In genomic region chr4:49059402-49060381, GRCm38 (mm10) we compare ENCODE assay signal across 9 mouse cellular contexts. TPM values are rescaled to one million over a fixed set of nuclear protein-coding genes. Genes with fewer than 3 reads are reported as not detected.
DNase-seq lines count a peak whose midpoint lies in the region; ATAC-seq lines count a peak whose summit lies in the region.
"Had no signal": no experiment of that assay in that cellular context is flagged by ENCODE, and none has a peak within 500 bp of the region (broad histone marks: within the 10 kb centered on the region; RNA-seq: fewer than 3 reads in every experiment).

No protein-coding gene starts in this region.

- peaks cover 30% of the 10 kb centered on the region for H3K27me3 ChIP-seq in megakaryocyte, embryonic 14.5 days (replicated peaks)
- H3K27me3 ChIP-seq in embryonic facial prominence, embryonic 13.5 days: peaks cover 30% of the 10 kb centered on the region
- H3K27me3 ChIP-seq in hindbrain, embryonic 11.5 days (ENCODE audit: control insufficient read depth, insufficient read depth, low read length): peaks cover 3% of the 10 kb centered on the region; the same call in 1 of the 2 replicates
- no peaks in the 10 kb centered on the region for H3K27me3 ChIP-seq in stomach, embryonic 14.5 days (ENCODE audit: control insufficient read depth, insufficient read depth, low read length)

- ATAC-seq in megakaryocyte, adult 5-6 weeks (ENCODE audit: poor library complexity, severe bottlenecking): no peak
- peak; percentile 80 for ATAC-seq in embryonic facial prominence, embryonic 13.5 days (ENCODE audit: insufficient number of reproducible peaks, insufficient read depth, low FRiP score, low TSS enrichment, low read depth)
- ATAC-seq in hindbrain, embryonic 11.5 days (ENCODE audit: low FRiP score): peak; percentile 72
- peak; percentile 81 for ATAC-seq in stomach, embryonic 14.5 days (ENCODE audit: insufficient number of reproducible peaks, insufficient read depth, low FRiP score, low read depth)
- ATAC-seq in activated CD4-positive, CD25-positive, alpha-beta regulatory T cell, adult 4 months: no peak

- H3K4me2 ChIP-seq in embryonic facial prominence, embryonic 13.5 days: peak overlapping the region; percentile 95
- peak overlapping the region; percentile 83 for H3K4me2 ChIP-seq in hindbrain, embryonic 11.5 days (replicated peaks; ENCODE audit: low read depth, low read length)
- peak overlapping the region; percentile 97 for H3K4me2 ChIP-seq in stomach, embryonic 14.5 days (replicated peaks; ENCODE audit: low read depth, low read length)

- peak; percentile 63 for DNase-seq in hindbrain, embryonic 11.5 days (ENCODE audit: low spot score)
- peak; percentile 48 to 65 for DNase-seq in layer of hippocampus, postnatal 10 days (ENCODE audit: low spot score in 2 of 2)
- DNase-seq in mesoderm, embryonic 11.5 days (ENCODE audit: low read depth, low spot score): peak; percentile 66

- under 1% methylated on average over 61 of the region's 62 CpGs for WGBS in embryonic facial prominence, embryonic 13.5 days
- WGBS in hindbrain, embryonic 11.5 days: under 1% methylated on average over 62 of the region's 62 CpGs
- WGBS in stomach, embryonic 14.5 days: under 1% methylated on average over 60 of the region's 62 CpGs

- H3K4me3 ChIP-seq in megakaryocyte, embryonic 14.5 days (replicated peaks): peak overlapping the region; percentile 73
- H3K4me3 ChIP-seq in embryonic facial prominence, embryonic 13.5 days: peak overlapping the region; percentile 60
- peak overlapping the region; percentile 67 for H3K4me3 ChIP-seq in hindbrain, embryonic 11.5 days (ENCODE audit: low read depth, low read length)
- H3K4me3 ChIP-seq in stomach, embryonic 14.5 days (ENCODE audit: low read depth, low read length): peak overlapping the region; percentile 63

- peaks cover 5% of the 10 kb centered on the region; the same call in 1 of the 2 replicates for H3K4me1 ChIP-seq in megakaryocyte, embryonic 14.5 days
- peaks cover 16% of the 10 kb centered on the region; the same call in 1 of the 2 replicates for H3K4me1 ChIP-seq in embryonic facial prominence, embryonic 13.5 days
- H3K4me1 ChIP-seq in hindbrain, embryonic 11.5 days (replicated peaks; ENCODE audit: control insufficient read depth, insufficient read depth, low read length): peaks cover 10% of the 10 kb centered on the region
- H3K4me1 ChIP-seq in stomach, embryonic 14.5 days (ENCODE audit: control insufficient read depth, insufficient read depth, low read length): no peaks in the 10 kb centered on the region

- H3K9me3 ChIP-seq in megakaryocyte, embryonic 14.5 days: peaks cover 6% of the 10 kb centered on the region; the same call in 1 of the 2 replicates
- H3K9me3 ChIP-seq in embryonic facial prominence, embryonic 13.5 days: no peaks in the 10 kb centered on the region
- no peaks in the 10 kb centered on the region for H3K9me3 ChIP-seq in hindbrain, embryonic 11.5 days (ENCODE audit: control insufficient read depth, low read length)
- H3K9me3 ChIP-seq in stomach, embryonic 14.5 days (ENCODE audit: control insufficient read depth, low read depth, low read length): no peaks in the 10 kb centered on the region

- no peak overlapping the region for H3K27ac ChIP-seq in embryonic facial prominence, embryonic 13.5 days
- H3K27ac ChIP-seq in hindbrain, embryonic 11.5 days (ENCODE audit: low read depth, low read length): peak overlapping the region; percentile 48
- H3K27ac ChIP-seq in stomach, embryonic 14.5 days (ENCODE audit: low read length): peak overlapping the region; percentile 3; the same call in 1 of the 2 replicates
- H3K27ac ChIP-seq: macrophage had no signal

- H3K9ac ChIP-seq in embryonic facial prominence, embryonic 13.5 days: peak overlapping the region; percentile 70
- H3K9ac ChIP-seq in hindbrain, embryonic 11.5 days (ENCODE audit: low read depth, low read length): peak overlapping the region; percentile 68
- peak overlapping the region; percentile 40 for H3K9ac ChIP-seq in stomach, embryonic 14.5 days (replicated peaks; ENCODE audit: low read depth, low read length)

- H3K36me3 ChIP-seq in megakaryocyte, embryonic 14.5 days (replicated peaks; ENCODE audit: low read length): no peaks in the 10 kb centered on the region
- H3K36me3 ChIP-seq in embryonic facial prominence, embryonic 13.5 days: no peaks in the 10 kb centered on the region
- H3K36me3 ChIP-seq in hindbrain, embryonic 11.5 days (ENCODE audit: control insufficient read depth, insufficient read depth, low read length): no peaks in the 10 kb centered on the region
- no peaks in the 10 kb centered on the region for H3K36me3 ChIP-seq in stomach, embryonic 14.5 days (ENCODE audit: control insufficient read depth, insufficient read depth, low read length)

RNA-seq across cellular contexts. Expression of gene Plppr1, which starts 0.6 kb away (rescaled TPM):
- polyA plus RNA-seq in megakaryocyte, embryonic 14.5 days (2012; ENCODE audit: insufficient read depth, low replicate concordance): not detected in 2 replicates
- total RNA-seq in megakaryocyte, adult 5-6 weeks (2015): not detected in 2 replicates
- total RNA-seq in megakaryocyte, adult 5-6 weeks (2017): not detected in 2 replicates
- 7.3 and 8.4 TPM in 2 replicates for polyA plus RNA-seq in embryonic facial prominence, embryonic 13.5 days (2015; fragmentation: Nextera tagmentation; extraction: Ambion mirVana)
- polyA plus RNA-seq in hindbrain, embryonic 11.5 days (2014; fragmentation: Nextera tagmentation; extraction: Ambion mirVana): 16.3 and 19.2 TPM in 2 replicates
- 10 to 100 TPM; 36.6 to 38.4 TPM for total RNA-seq in layer of hippocampus, postnatal 10 days (2021)
- 4.1 and 4.3 TPM in 2 replicates for polyA plus RNA-seq in stomach, embryonic 14.5 days (2014; fragmentation: Nextera tagmentation; extraction: Ambion mirVana)
- polyA plus RNA-seq in activated CD4-positive, CD25-positive, alpha-beta regulatory T cell, adult 4 months (2017; shearing (Covaris generic)): under 1 TPM in 1 of 2 experiments, not detected in 1; 0.22 TPM
- polyA plus RNA-seq: macrophage had no signal

Comparison
In these comparisons a context has a peak if more than half of its experiments do, and no peak if none do; other contexts are left out.
1. ATAC-seq: peak in embryonic facial prominence, embryonic 13.5 days (single experiment), hindbrain, embryonic 11.5 days (single experiment) and stomach, embryonic 14.5 days (single experiment); none in megakaryocyte, adult 5-6 weeks (single experiment) and activated CD4-positive, CD25-positive, alpha-beta regulatory T cell, adult 4 months (single experiment).
2. Peak in every context shown above with its lines, with median percentiles within 50 percentile points of each other: H3K4me3 ChIP-seq, H3K4me2 ChIP-seq, H3K9ac ChIP-seq and DNase-seq.